Mouse (Mus musculus): Measurements from ENCODE around the gene Rpl7l1. TPM values are rescaled to one million over a fixed set of nuclear protein-coding genes. Genes with fewer than 3 reads are reported as not detected.

Gene Rpl7l1
- polyA plus RNA-seq, 1 experiment from 2014 or later: 106 TPM

Other genes with a start within 250 kb of the Rpl7l1 start
- gene Cul9, start 236.3 kb downstream of the Rpl7l1 start, polyA plus RNA-seq (2016; fragmentation: Nextera tagmentation; extraction: Ambion mirVana): 7.2 and 7.4 TPM in 2 replicates
- 15.0 and 17.5 TPM in 2 replicates for gene Srf, start 226.5 kb downstream of the Rpl7l1 start, polyA plus RNA-seq (2016; fragmentation: Nextera tagmentation; extraction: Ambion mirVana)
- 68.5 and 71.4 TPM in 2 replicates for gene Ptk7, start 153.2 kb downstream of the Rpl7l1 start, polyA plus RNA-seq (2016; fragmentation: Nextera tagmentation; extraction: Ambion mirVana)
- 19.9 and 21.1 TPM in 2 replicates for gene Klc4, start 136.7 kb downstream of the Rpl7l1 start, polyA plus RNA-seq (2016; fragmentation: Nextera tagmentation; extraction: Ambion mirVana)
- gene Mrpl2, start 136.4 kb downstream of the Rpl7l1 start, polyA plus RNA-seq (2016; fragmentation: Nextera tagmentation; extraction: Ambion mirVana): 90.9 and 99.0 TPM in 2 replicates
- 48.1 and 53.1 TPM in 2 replicates for gene Cul7, start 132.3 kb downstream of the Rpl7l1 start, polyA plus RNA-seq (2016; fragmentation: Nextera tagmentation; extraction: Ambion mirVana)
- 36.5 and 38.9 TPM in 2 replicates for gene Rrp36, start 108.3 kb downstream of the Rpl7l1 start, polyA plus RNA-seq (2016; fragmentation: Nextera tagmentation; extraction: Ambion mirVana)
- 116 and 123 TPM in 2 replicates for gene Mea1, start 103.9 kb downstream of the Rpl7l1 start, polyA plus RNA-seq (2016; fragmentation: Nextera tagmentation; extraction: Ambion mirVana)
- 149 and 155 TPM in 2 replicates for gene Klhdc3, start 101.8 kb downstream of the Rpl7l1 start, polyA plus RNA-seq (2016; fragmentation: Nextera tagmentation; extraction: Ambion mirVana)
- gene Ppp2r5d, start 77.6 kb downstream of the Rpl7l1 start, polyA plus RNA-seq (2016; fragmentation: Nextera tagmentation; extraction: Ambion mirVana): 62.8 TPM in 2 replicates
- 16.9 and 17.0 TPM in 2 replicates for gene Pex6, start 71.2 kb downstream of the Rpl7l1 start, polyA plus RNA-seq (2016; fragmentation: Nextera tagmentation; extraction: Ambion mirVana)
- gene Gnmt, start 53.5 kb downstream of the Rpl7l1 start, polyA plus RNA-seq (2016; fragmentation: Nextera tagmentation; extraction: Ambion mirVana): 0.38 and 0.90 TPM in 2 replicates
- 52.2 and 53.0 TPM in 2 replicates for gene Cnpy3, start 30.5 kb downstream of the Rpl7l1 start, polyA plus RNA-seq (2016; fragmentation: Nextera tagmentation; extraction: Ambion mirVana)
- gene Ptcra, start 19.0 kb downstream of the Rpl7l1 start, polyA plus RNA-seq (2016; fragmentation: Nextera tagmentation; extraction: Ambion mirVana): 0.13 and 0.33 TPM in 2 replicates
- 41.7 and 41.9 TPM in 2 replicates for gene 2310039H08Rik, start 10.0 kb downstream of the Rpl7l1 start, polyA plus RNA-seq (2016; fragmentation: Nextera tagmentation; extraction: Ambion mirVana)
- gene Bicral, start 75.8 kb upstream of the Rpl7l1 start, polyA plus RNA-seq (2016; fragmentation: Nextera tagmentation; extraction: Ambion mirVana): 4.0 and 5.7 TPM in 2 replicates
- 52.4 and 55.1 TPM in 2 replicates for gene Tbcc, start 108.0 kb upstream of the Rpl7l1 start, polyA plus RNA-seq (2016; fragmentation: Nextera tagmentation; extraction: Ambion mirVana)
- gene Prph2, start 127.8 kb upstream of the Rpl7l1 start, polyA plus RNA-seq (2016; fragmentation: Nextera tagmentation; extraction: Ambion mirVana): not detected in 2 replicates
- gene Ubr2, start 227.9 kb upstream of the Rpl7l1 start, polyA plus RNA-seq (2016; fragmentation: Nextera tagmentation; extraction: Ambion mirVana): 20.2 and 20.7 TPM in 2 replicates